In the genomic region with DNA sequence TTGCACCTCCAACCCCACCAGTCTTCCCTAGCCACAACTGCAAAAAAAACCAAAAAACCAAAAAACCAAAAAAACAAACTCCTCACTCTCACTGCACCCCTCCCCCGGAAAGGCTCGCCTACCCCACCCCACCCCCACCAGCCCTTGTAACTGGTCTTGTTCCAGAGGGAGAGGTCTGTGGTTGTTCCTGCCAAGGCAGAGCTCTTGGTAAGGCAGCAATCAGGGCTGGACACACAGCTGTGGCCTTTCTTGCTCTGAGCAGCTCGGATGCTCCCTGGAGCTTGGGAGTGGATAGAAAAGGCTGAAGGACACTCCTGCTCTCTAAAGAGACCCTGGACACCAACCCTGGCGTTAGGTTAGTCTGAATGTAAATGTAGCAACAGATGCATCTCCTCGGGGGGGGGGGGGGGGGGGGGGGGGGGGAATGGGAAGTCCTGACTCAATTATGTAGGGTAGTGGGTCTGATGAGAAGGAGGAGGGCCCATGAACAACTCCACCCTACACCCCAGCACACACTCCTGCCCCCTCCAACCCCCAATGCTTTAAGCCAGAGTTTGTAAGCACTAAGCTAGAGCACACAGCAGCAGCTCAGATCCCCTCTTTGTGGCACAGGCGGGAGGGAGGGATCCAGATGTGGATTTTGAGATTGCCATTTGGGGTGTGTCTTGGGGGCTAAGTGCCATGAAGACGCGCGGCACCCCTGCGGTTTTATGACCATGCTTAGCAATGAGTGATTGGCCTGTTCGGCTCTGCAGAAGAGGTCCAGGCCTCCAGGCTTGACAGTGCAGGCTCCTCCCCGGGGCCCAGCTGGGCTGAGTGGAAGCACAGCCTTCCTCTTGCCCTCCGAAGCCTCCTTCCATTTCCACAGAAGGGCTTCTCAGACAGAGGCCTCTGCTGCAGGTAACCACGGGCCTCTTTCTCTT, we compare ENCODE assay signal across 9 mouse cellular contexts.
DNase-seq lines count a peak whose midpoint lies in the region; ATAC-seq and TF ChIP-seq lines count a peak whose summit lies in the region.
"Had no signal": no experiment of that assay in that cellular context is flagged by ENCODE, and none has a peak within 500 bp of the region (broad histone marks: within the 10 kb centered on the region; RNA-seq: fewer than 3 reads in every experiment).

No protein-coding gene starts in this region.

- intact Hi-C loops in heart, postnatal 36 days (cut with DNase I) = no loop called here

- H3K27ac ChIP-seq in neural tube, embryonic 13.5 days (replicated peaks) = peak overlapping the region; percentile 56; the same call in 1 of the 2 replicates
- H3K27ac ChIP-seq in thymus, adult 2 months (ENCODE audit: control insufficient read depth, insufficient read depth, low read length) = no peak overlapping the region

- peaks cover 25% of the 10 kb centered on the region for H3K4me1 ChIP-seq in neural tube, embryonic 13.5 days (replicated peaks)
- no peaks in the 10 kb centered on the region for H3K4me1 ChIP-seq in thymus, adult 2 months (replicated peaks; ENCODE audit: control insufficient read depth, insufficient read depth, low read length)

- 0 out of 2 replicates have a peak, but pooled peaks cover 4% of the 10 kb centered on the region for H3K9me3 ChIP-seq in neural tube, embryonic 13.5 days

- WGBS in neural tube, embryonic 13.5 days = 11% methylated on average over 13 of the region's 14 CpGs
- WGBS in thymus, adult 2 months = 52% methylated on average over 13 of the region's 14 CpGs

- no peaks in the 10 kb centered on the region for H3K36me3 ChIP-seq in neural tube, embryonic 13.5 days
- no peaks in the 10 kb centered on the region for H3K36me3 ChIP-seq in thymus, adult 2 months (ENCODE audit: control insufficient read depth, insufficient read depth, low read length)

- H3K4me2 ChIP-seq in neural tube, embryonic 13.5 days = peak overlapping the region; percentile 54

- peak; percentile 83 for ATAC-seq in neural tube, embryonic 13.5 days (ENCODE audit: low read depth)
- ATAC-seq in cerebellum, adult (ENCODE audit: insufficient number of reproducible peaks, low FRiP score, low TSS enrichment) = no peak

- no peak for TF ChIP-seq CTCF in thymus, adult 2 months (IDR thresholded peaks at IDR 0.05; ENCODE audit: borderline replicate concordance, control insufficient read depth, extremely low read depth, insufficient read depth, low read length, poor library complexity)

- no peak overlapping the region for H3K4me3 ChIP-seq in neural tube, embryonic 13.5 days
- H3K4me3 ChIP-seq in thymus, adult 2 months (ENCODE audit: control insufficient read depth, insufficient read depth, low read length) = no peak overlapping the region

- H3K27me3 ChIP-seq in neural tube, embryonic 13.5 days = peaks cover 42% of the 10 kb centered on the region
- no peaks in the 10 kb centered on the region for H3K27me3 ChIP-seq in thymus, adult 2 months (ENCODE audit: control insufficient read depth, insufficient read depth, low read length)

- no peak overlapping the region for H3K9ac ChIP-seq in neural tube, embryonic 13.5 days

- DNase-seq in kidney, postnatal 10 days = peak; percentile 35
- DNase-seq in kidney, adult 11 months = no peak
- peak; percentile 43 for DNase-seq in embryo, embryonic 9.5 days (ENCODE audit: extremely low spot score)
- DNase-seq in heart, postnatal 36 days = peak; percentile 17 to 37
- no peak for DNase-seq in thymus, adult 2 months
- no peak for DNase-seq in spleen, postnatal 10 days (ENCODE audit: low spot score in 2 of 2)
- DNase-seq: layer of hippocampus, postnatal 36 days had no signal

- no peak for TF ChIP-seq POLR2A in thymus, adult 2 months (IDR thresholded peaks at IDR 0.05; ENCODE audit: control insufficient read depth, extremely low read depth, insufficient read depth, low read length, poor library complexity)

Comparison
In these comparisons a context has a peak if more than half of its experiments do, and no peak if none do; other contexts are left out.
1. DNase-seq: peak in kidney, postnatal 10 days (single experiment), embryo, embryonic 9.5 days (single experiment) and heart, postnatal 36 days (2 of 2); none in kidney, adult 11 months (single experiment), thymus, adult 2 months (single experiment) and spleen, postnatal 10 days (0 of 2).